Mouse (Mus musculus) liver, adult 2 months (tissue): ENCODE measurements around the gene Zc3h4. TPM values are rescaled to one million over a fixed set of nuclear protein-coding genes. Genes with fewer than 3 reads are reported as not detected.

Source experiments
- DNase-seq: peaks from one replicate; pipeline ENCODE4 v3.0.0-alpha.2; 2011; ENCODE audit warnings: low read depth, low spot score; ENCODE audit errors: extremely low read depth
- H3K27ac ChIP-seq: fragments of 200-500 bp; replicated peaks from 2 replicates; pipeline ENCODE4 v1.5.1; 2012; ENCODE audit warnings: low read depth, mild to moderate bottlenecking, control low read depth, inconsistent platforms, low read length; ENCODE audit not compliant: insufficient read depth
- H3K27me3 ChIP-seq: fragments of 200-500 bp; 2 replicates; pipeline ENCODE4 v1.6.1; 2012; ENCODE audit warnings: mild to moderate bottlenecking, moderate library complexity, low read length, inconsistent platforms; ENCODE audit not compliant: control insufficient read depth, insufficient read depth
- H3K36me3 ChIP-seq: fragments of 200-500 bp; 2 replicates; pipeline ENCODE4 v1.6.1; 2012; ENCODE audit warnings: low read length, inconsistent platforms; ENCODE audit not compliant: control insufficient read depth, insufficient read depth
- H3K4me1 ChIP-seq: fragments of 200-500 bp; 2 replicates; pipeline ENCODE4 v1.6.1; 2011; ENCODE audit warnings: low read length; ENCODE audit not compliant: control insufficient read depth, insufficient read depth
- H3K4me3 ChIP-seq: fragments of 200-500 bp; 2 replicates; pipeline ENCODE4 v1.5.1; 2011; ENCODE audit warnings: low read depth, mild to moderate bottlenecking, control low read depth, low read length, moderate library complexity; ENCODE audit not compliant: insufficient read depth
- H3K79me2 ChIP-seq: fragments of 200-500 bp; 2 replicates; pipeline ENCODE4 v1.6.1; 2012; ENCODE audit warnings: inconsistent platforms, mild to moderate bottlenecking, low read length, moderate library complexity; ENCODE audit not compliant: control insufficient read depth, insufficient read depth
- H3K9ac ChIP-seq: fragments of 200-500 bp; 2 replicates; pipeline ENCODE4 v1.6.1; 2012; ENCODE audit warnings: low read depth, mild to moderate bottlenecking, control low read depth, inconsistent platforms, low read length
- CTCF ChIP-seq: fragments of 200-500 bp; IDR thresholded peaks from 2 replicates; pipeline ENCODE4 v1.5.1; 2011; ENCODE audit warnings: low read depth, low read length, control low read depth
- POLR2A ChIP-seq: fragments of 200-500 bp; IDR thresholded peaks from 2 replicates; pipeline ENCODE4 v1.6.1; 2011; ENCODE audit warnings: low read length, control low read depth; ENCODE audit not compliant: insufficient read depth; ENCODE audit errors: extremely low read depth
- WGBS: fragments of 180-500 bp; shearing (Covaris S2); methylation state at CpG from one replicate; pipeline ENCODE4 v1.1.7; 2018; 5-methylcytosine and 5-hydroxymethylcytosine counted together
- polyA plus RNA-seq: library from polyadenylated mRNA; depleted of rRNA; stranded (reverse); fragments of >200 nt; gene quantifications from 2 replicates; pipeline ENCODE4 v1.2.3, GENCODE M21; 2012
- total RNA-seq: library from RNA; depleted of rRNA; stranded (reverse); fragments of >200 nt; gene quantifications from 2 replicates; pipeline ENCODE4 v1.2.3, GENCODE M21; 2014

Gene Zc3h4
- total and polyA plus RNA-seq, 2 experiments, result 5.2 to 14.3 TPM

DNA sequence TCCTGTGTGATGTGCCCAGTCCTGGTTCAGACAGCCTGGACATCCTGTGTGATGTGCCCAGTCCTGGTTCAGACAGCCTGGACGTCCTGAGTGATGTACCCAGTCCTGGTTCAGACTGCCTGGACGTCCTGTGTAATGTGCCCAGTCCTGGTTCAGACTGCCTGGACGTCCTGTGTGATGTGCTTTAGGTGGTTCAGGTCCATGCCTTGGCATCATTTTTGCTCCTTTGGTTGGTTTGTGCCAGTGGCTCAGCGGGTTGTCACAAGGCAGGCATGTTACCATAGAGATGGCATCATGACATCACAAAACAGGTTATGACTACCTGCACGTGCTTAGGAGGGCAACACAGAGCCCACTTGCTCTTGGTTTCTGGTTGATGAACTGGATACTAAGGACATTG, 10.4 kb downstream of the Zc3h4 start:
- Histone ChIP-seq H3K27me3 (no peaks in the 10 kb centered on the region), H3K27ac (no peak overlapping the region), H3K9ac (no peak overlapping the region), H3K36me3 (no peaks in the 10 kb centered on the region), H3K4me1 (peaks cover 16% of the 10 kb centered on the region), H3K4me3 (no peak overlapping the region), H3K79me2 (peaks cover 14% of the 10 kb centered on the region)
- 89% methylated on average over 5 of the region's 5 CpGs for WGBS
- TF ChIP-seq CTCF, result no peak
- DNase-seq, result no peak

DNA sequence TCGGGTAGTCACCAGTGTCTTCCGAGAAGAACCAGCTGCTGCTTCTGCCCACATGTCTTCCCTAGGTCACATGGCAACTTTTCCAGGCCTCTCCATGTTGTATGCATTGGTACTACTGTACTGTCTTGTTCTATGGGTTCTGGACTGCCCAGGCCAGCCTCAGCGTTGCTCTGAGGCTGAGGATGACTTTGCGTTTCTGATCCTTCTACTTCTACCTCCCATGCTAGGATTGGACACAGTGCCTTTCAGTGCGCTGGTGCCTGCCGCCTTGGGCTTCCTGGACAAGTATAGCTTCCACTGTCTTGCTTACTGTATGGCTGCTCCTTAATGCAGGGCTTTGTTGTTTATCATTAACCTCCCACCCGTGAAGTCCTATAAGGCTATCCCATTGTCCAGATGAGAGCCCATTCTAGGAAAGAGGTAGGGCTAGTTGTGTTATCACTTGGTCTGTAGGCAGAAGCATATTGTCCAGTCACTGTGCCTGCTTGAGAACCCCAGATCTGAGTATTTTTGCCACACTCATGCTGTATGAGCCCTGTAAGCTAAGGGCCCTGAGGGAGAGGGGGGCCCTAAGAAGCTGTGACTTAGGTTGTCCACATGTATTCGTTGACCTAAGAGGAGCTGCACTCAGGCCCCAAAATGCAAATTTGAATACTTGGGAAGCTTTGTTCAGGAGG, 11.6 kb downstream of the Zc3h4 start:
- Histone ChIP-seq H3K27ac (no peak overlapping the region), H3K27me3 (no peaks in the 10 kb centered on the region), H3K79me2 (peaks cover 11% of the 10 kb centered on the region), H3K9ac (no peak overlapping the region), H3K4me3 (no peak overlapping the region), H3K4me1 (peaks cover 23% of the 10 kb centered on the region), H3K36me3 (no peaks in the 10 kb centered on the region)
- 95% methylated on average over 8 of the region's 8 CpGs for WGBS
- no peak for DNase-seq
- TF ChIP-seq POLR2A (no peak), CTCF (no peak)

DNA sequence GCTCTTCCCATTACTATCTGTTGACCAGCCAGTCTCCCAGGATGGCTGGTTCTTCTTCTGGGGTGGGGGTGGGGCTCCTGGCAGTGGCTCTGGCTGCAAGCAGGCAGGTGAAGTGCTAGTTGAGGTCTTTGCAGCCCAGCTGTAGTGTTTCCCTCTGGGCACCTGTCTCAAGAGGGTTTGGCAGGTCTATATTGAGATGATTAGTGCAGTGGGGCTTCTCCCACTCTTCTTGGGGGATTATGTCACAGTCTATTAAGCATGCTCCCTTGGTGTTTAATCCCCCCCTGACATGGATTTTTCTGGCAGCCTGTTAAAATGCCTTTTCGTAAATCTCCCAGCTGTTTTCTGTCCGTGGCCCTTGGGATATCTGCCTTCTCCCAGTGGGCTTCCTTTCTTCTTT, 12.2 kb downstream of the Zc3h4 start:
- Histone ChIP-seq H3K9ac (no peak overlapping the region), H3K79me2 (peaks cover 11% of the 10 kb centered on the region), H3K27me3 (no peaks in the 10 kb centered on the region), H3K36me3 (0 out of 2 replicates have a peak, but pooled peaks cover 1% of the 10 kb centered on the region), H3K27ac (no peak overlapping the region), H3K4me1 (peaks cover 23% of the 10 kb centered on the region), H3K4me3 (no peak overlapping the region)
- no peak for DNase-seq
- TF ChIP-seq POLR2A (no peak), CTCF (no peak)
- WGBS, result 93% methylated on average over 2 of the region's 2 CpGs

DNA sequence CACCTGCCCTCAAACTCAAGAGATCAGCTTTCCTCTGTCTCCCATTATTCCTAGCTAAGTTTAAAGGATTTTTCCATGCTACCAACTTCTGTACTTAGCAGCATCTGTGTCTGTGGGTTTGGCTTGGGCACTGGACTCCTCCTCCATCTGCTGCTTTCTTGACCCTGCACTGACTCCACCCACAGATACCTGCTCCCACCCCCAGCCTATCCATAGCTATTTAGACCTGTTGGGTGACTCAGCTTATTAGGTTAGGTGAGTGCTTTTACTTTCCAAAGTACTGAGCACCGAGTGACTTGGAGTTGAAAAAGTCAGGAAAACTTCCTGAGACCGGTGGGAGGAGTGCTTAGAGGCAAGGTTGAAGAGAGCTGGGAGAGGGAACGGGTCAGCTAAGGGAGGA, 14.7 kb downstream of the Zc3h4 start:
- WGBS, result 50% methylated on average over 3 of the region's 3 CpGs
- TF ChIP-seq POLR2A, result no peak
- TF ChIP-seq CTCF, result no peak
- peak overlapping the region; percentile 36; the same call in 1 of the 2 replicates for H3K9ac ChIP-seq
- peaks cover 33% of the 10 kb centered on the region for H3K4me1 ChIP-seq
- peaks cover 6% of the 10 kb centered on the region; the same call in 1 of the 2 replicates for H3K36me3 ChIP-seq
- H3K27ac ChIP-seq, result peak overlapping the region; percentile 84
- DNase-seq, result peak; percentile 83
- H3K27me3 ChIP-seq, result no peaks in the 10 kb centered on the region
- H3K79me2 ChIP-seq, result peaks cover 11% of the 10 kb centered on the region; the same call in 1 of the 2 replicates
- H3K4me3 ChIP-seq, result no peak overlapping the region; the same call in 1 of the 2 replicates

DNA sequence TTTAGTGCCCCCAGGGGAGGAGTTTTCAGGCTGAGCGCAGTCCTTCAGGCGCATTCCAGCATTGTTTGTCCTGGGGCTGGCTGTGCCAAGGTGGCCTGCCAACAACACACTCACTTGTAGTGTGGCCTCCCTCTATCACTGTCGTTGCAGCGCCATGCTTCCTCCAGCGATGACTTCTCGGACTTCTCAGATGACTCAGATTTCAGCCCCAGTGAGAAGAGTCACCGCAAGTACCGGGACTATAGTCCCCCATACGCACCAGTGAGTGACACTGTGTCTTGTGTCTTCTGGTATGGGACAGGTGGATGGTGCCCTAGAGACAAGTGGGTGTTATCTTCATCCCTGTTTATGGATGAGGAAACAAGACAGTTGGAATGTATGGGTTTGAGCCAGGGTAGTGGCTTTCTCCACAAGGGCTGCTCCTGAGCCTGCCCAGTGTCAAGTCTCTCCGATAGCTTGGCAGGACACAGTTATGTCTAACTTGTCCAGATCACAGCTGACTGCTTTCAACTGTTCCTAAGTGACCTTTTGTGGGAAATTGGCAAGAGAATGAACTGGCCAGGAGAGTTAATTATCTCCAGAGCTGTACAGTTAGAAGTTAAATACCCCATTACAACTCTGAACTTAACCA, 16.5 kb downstream of the Zc3h4 start:
- peaks cover 11% of the 10 kb centered on the region; the same call in 1 of the 2 replicates for H3K79me2 ChIP-seq
- H3K27me3 ChIP-seq, result no peaks in the 10 kb centered on the region
- peaks cover 35% of the 10 kb centered on the region for H3K4me1 ChIP-seq
- peak overlapping the region; percentile 20 for H3K9ac ChIP-seq
- TF ChIP-seq CTCF (peak; percentile 13; the same call in 1 of the 2 replicates), POLR2A (no peak)
- peak; percentile 94 for DNase-seq
- H3K27ac ChIP-seq, result peak overlapping the region; percentile 84
- 27% methylated on average over 10 of the region's 10 CpGs for WGBS
- peaks cover 21% of the 10 kb centered on the region for H3K36me3 ChIP-seq
- H3K4me3 ChIP-seq, result no peak overlapping the region; the same call in 1 of the 2 replicates

DNA sequence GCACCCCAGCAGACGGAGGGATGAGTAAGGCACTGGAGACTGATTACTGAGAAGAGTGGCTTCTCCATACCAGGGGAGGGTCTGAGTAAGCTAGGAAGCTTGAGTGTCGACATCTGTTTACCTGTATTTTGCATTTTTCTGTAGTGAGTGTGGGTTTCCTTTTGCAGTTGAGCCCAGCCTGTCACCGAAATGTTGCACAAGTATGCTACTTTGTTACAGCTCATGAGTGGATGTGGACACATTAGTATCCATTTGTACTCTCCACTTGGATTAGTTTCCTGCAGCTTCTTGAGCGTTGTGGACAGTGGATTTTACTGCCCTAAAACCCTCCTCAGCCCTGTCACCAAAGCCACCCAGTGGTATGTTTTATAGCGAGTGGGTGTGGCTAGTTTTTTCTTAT, 18.0 kb downstream of the Zc3h4 start:
- Histone ChIP-seq H3K4me1 (peaks cover 35% of the 10 kb centered on the region), H3K36me3 (peaks cover 31% of the 10 kb centered on the region), H3K79me2 (peaks cover 5% of the 10 kb centered on the region; the same call in 1 of the 2 replicates), H3K27me3 (no peaks in the 10 kb centered on the region), H3K9ac (0 out of 2 replicates have a peak overlapping the region, but pooled peaks have one; percentile 9), H3K4me3 (no peak overlapping the region), H3K27ac (no peak overlapping the region; the same call in 1 of the 2 replicates)
- TF ChIP-seq POLR2A (no peak), CTCF (no peak)
- DNase-seq, result peak; percentile 41
- WGBS, result 57% methylated on average over 5 of the region's 5 CpGs
